Mouse (Mus musculus) kidney, postnatal 25 days (tissue): ENCODE data around the gene Dnaja1.
A peak's percentile ranks its signal among the peaks of the same experiment; 100 is the strongest.

Experiments used
- DNase-seq, 2 experiments: peaks; one replicate each; pipeline ENCODE4 v3.0.0; 2021; ENCODE audit warnings: mixed read lengths in 2 of 2

Dnaja1 gene

DNA sequence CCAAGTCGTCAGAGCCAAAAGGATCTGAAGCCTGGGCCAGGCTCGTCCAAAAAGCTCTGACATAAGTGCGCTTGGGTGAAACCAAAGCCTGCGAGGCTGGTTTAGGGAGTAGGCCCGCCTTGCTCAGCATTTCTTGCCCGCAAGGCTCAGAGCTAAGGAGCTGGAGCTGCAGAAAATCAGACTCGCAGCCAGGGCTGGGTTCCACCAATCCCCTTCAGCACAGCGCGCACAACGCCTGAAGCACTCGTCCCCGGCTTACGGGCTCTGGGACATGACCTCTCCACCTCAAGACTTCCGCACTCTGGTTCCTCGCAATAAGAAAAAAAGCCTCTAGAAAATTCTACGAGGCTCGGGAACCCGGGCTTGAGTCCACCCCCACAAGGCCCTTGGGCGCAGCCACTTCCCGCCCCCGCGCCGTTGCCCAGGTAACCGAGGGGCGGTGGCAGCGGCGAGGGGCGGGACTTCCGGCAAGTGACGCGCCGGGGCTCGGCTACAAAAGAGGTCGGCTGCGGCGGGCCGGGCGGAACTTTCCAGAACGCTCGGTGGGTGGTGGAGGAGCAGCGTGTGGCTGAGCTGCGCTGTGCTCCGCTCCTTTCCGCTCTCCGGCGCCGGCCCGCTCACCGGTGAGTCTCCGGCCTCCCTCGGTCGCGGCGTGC, at the start of gene Dnaja1:
Gene Dnaja1 (plus strand): TSS at position 140 of the 656 bp plus-strand sequence.
- DNase-seq = peak; percentile 98

DNA sequence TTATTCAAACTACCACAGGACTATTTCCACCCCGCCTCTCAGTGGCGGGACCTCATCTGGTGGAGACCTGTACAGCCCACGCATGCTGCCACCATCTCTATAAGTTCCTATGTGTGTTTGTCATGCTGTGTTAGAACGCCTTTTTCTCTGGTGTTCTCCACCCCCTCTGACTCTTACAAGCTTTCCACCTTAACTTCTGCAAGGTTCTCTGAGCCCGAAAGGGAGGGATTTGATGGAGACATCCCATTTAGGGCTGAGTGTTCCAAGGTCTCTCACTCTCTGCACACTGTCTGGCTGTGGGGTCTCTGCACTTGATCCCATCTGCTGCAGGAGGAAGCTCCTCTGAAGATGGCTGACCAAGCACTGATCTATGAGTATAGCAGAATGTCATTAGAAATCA, 48.4 kb upstream of the Dnaja1 start:
- DNase-seq = no peak

DNA sequence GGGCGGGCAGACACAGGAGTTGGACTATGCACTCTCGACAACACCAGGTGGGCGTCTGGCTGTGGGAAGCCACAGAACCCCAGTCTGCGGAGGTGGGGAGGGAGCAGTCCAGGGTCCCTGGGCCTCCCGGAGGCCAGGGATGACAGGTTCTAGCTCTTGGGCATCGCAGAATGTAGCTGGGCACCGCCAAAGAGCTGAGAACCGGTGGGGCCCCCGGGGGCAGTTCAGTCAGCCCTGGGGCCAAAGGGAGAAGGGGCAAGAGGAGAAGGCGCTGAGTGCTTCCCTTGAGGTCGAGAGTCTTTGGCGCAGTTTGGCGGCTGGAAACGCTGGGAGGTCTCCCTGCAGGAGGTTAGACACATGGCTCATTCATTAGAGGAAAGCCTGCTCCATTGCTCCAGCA, 45.6 kb upstream of the Dnaja1 start:
- DNase-seq = no peak

DNA sequence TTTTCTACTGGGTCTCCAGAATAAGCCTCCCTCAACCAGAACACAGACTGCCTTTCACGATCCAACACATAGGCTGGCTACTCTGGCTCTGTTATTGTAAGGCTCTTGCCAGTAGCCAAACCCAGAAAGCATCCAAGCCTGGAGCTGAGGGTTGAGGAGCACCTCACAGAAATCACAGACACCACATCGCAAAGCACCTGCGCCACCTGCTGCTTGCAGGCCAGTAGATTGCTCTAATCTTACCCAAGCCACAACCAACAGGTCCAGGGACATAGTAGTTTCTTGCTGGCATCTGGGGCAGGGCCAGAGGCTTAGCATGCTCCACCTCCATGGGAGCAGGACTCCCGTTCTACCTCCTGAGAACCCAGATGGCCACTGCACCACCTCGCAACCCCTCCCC, 44.8 kb upstream of the Dnaja1 start:
- peak; percentile 20 to 59 for DNase-seq

DNA sequence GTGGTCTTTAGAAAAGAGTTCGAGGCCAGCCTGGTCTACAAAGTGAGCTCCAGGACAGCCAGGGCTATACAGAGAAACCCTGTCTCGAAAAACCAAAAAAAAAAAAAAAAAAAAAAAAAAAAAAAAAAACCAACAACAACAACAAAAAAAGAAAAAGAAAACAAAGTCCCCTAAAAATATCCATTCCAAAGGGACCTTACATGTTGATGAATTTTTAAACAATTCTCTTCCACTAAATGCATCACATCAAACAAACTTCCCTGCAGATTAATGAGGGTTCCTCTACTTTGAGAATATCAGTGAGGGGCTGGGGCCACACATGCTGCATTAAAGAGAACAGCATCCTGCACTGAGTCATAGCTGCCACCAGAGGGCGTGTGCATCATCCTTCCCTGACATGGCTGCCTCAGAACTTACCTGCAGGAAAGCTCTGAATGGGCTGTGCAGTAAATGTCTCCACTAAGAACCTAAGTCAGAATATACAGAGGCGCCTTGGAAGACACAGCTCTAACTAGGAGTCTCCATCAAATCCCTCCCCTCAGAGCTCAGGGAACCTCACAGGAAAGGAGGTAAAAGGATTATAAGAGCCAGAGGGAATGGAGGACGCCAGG, 41.6 kb upstream of the Dnaja1 start:
- peak; percentile 32 to 50 for DNase-seq

DNA sequence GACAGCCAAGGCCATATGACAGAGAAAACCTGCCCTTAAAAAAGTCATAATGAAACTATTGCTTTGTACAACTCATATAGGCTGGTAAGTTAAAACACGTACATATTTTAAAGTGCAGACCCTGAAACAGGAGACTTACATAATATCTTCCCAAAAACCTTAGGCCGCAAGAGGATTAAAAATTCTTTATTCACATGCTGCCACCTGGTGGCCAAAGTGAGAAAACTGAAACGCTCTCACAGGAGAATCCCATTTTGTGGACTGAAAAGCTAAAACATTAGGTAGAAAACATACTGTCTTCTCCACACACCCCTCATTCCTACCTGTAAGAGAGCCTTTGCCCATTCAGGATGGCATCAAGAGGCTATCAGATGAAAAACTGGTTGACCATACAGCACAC, 40.0 kb upstream of the Dnaja1 start:
- peak; percentile 50 to 72 for DNase-seq

DNA sequence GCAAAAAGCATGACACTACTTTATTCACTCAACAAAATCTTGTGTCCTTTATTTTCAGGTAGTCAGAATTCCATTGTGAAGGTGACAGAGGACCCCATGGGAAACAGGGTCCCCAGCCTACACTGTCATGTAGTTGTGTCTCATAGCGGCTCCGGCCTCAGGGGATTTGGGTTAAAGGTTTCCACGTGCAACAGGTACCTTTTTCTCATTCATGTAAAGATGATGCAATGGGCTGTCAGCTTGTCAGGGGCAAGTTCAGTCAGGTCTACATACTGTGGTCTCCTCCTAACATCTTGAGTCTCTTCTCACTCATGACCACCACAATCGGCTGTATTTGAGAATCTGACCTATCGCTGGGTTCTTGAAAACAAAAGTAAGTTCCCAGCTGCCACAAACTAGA, 39.6 kb upstream of the Dnaja1 start:
- DNase-seq = no peak

DNA sequence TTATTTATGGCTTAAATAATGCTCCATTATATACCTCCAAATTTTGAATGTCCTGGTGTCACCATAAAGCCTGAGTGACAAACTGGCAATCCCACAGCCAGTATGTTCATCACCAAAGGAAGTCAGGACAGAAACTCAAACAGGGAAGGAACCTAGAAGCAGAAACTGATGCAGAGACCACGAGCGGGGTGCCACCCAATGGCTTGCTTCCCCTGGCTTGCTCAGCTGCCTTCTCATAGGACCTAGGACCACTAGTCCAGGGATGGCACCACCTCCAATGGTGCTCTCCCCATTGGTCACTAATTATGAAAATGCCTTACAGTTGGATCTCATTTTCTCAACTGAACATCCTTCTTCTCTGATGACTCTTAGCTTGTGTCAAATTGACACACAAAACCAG, 38.6 kb upstream of the Dnaja1 start:
- no peak for DNase-seq

DNA sequence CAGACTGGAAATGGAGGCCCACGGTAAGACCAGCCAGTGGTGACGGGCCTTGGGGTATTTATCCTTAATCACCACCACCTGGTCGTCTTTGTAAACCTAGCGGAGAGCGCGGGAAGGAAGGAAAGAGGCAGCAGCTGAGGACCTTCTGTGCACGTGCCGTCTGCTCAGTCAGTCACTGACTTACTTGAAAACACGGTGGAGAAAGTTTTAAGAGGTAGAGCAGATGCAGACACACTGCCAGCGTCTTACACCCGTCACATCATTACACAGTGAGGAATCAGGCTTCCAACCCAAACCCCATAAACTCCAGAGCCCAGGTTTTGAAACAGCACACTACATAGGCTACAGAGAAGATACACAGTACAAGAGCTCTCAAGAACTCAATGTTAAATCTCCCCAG, 30.9 kb upstream of the Dnaja1 start:
- no peak for DNase-seq

DNA sequence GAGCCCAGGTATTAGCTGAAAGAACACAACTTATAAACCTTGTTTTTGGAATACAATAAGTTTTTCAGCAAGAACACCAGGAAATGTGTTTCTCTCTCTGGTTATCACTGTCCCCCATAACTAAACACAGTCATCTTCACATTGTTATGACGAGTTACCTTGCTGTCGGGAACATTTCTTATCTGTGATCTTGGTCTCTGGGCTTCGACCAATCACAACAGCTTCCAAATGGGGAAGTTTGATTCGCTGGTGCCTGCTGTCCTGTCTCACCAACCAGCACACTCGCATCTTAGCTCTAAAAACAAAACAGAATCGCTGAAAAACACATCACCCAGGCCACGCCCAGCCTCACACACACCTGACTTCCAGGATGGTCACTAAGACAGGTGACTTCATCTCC, 24.9 kb upstream of the Dnaja1 start:
- no peak for DNase-seq

DNA sequence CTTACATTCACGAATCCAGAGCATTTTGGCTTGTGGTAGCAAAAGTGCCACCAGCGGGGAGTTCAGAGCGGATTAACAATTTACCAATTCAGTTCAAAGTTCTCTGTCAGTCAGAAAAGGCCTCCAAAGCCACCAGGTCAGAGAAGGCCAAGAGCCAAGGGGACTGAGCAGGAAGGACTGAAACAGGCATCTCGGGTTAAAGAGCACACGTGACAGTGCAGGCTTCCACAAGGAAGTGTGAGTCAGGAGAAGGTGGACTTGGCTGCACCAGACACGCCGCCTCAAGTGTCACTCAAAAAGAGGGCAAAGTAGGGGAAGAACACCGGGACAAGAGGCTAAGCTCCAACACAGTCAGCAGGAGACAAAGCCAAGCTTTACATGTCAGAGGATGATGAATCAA, 21.7 kb upstream of the Dnaja1 start:
- peak; percentile 80 to 93 for DNase-seq

DNA sequence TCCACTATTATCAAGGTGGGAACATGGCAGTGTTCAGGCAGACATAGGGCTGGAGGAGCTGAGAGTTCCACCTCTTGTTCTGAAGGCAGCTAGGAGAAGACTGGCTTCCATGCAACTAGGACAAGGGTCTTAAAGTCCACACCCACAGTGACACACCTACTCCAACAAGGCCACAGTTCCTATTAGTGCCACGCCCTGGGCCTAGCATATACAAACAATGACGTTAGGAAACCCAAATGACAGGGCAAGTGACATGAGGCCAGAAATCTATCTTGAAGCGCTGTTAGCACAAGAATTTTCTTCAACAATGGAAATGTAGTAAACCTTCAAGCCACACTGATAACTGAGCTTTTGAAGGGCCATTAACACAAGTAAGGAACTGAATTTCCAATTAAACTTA, 20.2 kb upstream of the Dnaja1 start:
- no peak for DNase-seq

DNA sequence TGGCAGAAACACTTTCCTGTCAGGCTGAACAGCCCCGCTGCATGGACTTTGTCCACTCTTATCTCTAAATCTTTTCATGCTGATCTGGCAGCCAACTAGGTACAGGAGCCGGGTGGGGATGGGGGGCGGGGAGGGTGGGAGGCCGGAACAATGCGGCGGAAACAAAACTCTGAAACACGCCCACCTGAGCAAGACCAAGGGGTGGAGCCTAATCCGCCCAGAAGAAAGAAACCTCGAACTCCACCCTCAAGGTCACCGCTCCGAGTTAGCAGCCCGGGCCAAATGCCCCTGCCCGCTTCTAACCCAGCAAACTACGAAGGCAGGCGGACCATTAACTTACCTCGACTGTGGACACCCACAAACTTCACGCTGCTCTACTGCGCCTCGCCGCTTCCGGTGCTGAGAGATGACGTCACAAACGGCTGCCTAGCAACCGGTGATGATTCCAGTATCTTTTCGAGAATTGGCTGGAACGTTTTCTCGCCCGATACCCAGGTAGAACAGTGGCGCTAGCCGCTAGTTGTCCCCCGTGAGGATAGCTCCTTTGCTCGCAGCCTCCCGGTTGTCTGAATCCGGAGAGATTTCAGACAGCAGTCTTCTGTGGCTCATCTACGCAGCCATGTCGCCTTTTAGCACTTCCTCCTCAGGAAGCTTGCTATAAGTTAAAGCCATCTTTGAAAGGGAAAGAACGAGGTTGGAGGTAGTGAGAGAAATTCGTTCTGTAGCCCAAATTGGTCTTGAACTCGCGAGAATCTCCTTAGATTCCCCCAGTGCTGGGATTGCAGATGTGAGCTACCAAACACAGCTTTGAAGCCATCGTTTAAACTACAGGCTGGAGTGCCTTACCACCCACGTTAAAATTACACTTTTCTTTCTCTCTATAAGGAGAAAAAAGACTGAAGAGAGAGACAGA, 18.9 kb upstream of the Dnaja1 start, which contains the start of gene Aptx:
Gene Aptx (minus strand): TSS at position 398 of the 913 bp plus-strand sequence.
- peak; percentile 97 to 98 for DNase-seq

DNA sequence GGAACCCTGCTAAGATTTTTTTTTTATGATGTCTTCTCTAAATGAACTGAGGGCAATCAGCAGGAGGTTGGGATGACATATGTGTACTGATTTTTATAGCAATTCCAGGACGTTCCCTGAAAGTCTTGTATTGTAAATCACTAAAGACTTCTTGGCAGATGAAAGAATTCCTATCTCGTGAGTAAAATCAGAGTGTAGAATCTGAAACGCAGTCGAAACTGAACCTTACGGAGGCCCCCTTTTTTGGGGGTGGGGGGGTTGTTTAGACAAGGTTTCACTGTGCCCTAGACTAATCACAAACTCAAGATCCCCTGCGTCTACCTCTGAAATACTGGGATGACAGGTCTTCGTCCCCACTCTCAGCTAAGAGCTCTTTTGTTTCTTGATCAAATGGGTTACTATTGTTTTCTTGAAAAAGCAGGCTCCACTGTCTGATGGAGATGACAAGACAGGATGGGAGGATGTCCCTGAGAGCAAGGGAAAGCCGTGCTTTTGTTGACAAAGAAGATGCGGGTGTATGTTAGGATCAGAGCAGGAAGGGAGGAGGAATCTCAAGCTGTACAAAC, 18.2 kb upstream of the Dnaja1 start:
- no peak for DNase-seq

DNA sequence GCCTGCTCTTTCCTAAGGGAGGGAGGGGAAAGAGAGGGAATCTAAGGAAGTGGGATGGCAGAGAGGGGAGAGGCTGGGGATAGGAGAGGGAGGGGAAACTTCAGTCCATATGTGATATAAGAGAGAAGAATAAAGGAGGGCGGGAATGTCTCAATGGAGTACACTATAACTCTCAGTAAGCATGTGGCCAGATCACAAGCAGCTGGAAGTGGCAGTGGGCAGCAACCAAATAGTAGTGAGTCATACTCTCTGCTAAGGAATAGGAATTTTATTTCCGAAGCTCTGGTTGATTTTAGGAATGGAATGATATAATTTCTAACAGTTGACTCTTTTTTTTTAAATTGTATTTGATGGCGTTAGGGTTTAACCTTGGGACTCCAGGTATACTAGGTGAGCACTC, 4.8 kb upstream of the Dnaja1 start:
- no peak for DNase-seq

DNA sequence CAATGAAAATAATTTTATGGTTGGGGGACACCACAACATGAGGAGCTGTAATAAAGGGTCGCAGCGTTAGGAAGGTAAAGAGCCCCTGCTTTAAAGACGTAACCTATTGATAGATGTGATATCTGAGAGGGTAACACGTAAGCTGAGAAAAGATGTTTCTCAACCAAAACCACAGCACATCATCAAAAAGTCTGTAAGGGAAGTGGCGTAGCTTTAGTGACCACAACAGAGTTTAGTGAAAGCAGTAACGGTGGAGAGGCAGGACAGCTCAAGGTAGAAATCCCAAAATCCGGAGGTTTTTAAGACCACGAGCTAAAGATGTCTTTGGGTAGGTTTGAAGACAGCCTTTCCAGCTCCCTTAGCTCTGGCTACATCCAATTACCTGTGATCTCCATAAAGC, 1.0 kb upstream of the Dnaja1 start:
- DNase-seq = no peak

DNA sequence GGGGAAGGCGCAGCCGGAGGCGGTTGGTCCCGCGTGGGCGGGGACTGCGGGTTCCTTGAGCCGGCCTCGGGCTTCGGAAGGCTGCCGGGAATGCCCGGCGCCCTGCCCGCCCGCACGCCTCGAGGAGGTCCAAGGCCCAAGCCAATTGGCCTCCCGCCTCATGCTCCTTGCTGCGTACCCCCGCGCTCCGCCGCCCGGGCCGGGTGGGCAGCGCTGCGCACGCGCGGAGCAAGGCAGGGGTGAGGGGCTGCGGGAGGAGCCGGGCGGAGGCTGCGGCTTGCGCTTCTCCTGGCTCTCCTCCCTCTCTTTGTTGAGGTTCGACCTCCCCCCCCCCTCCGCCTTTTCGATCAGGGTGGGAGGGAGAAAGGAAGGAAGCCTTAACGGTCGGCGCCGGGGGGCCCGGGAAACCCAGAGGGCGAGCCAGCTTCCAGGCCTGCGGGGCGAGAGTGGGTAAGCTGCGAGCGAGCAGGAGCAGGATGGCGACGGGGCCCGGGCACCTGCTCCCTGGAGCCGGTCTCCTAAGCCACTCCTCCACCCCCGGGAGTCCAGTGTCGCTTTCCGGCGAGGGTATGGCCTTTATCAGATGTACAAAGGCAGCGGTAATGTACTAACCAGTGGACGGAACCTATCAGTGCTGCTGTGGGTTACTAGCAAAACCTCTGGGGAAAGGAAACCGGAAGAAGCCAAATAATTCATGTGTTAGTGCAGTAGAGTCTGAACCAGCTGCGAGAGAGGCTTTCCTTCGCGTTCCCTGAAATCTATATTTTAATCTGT, 924 bp downstream of the Dnaja1 start:
- DNase-seq = peak; percentile 68 to 89

DNA sequence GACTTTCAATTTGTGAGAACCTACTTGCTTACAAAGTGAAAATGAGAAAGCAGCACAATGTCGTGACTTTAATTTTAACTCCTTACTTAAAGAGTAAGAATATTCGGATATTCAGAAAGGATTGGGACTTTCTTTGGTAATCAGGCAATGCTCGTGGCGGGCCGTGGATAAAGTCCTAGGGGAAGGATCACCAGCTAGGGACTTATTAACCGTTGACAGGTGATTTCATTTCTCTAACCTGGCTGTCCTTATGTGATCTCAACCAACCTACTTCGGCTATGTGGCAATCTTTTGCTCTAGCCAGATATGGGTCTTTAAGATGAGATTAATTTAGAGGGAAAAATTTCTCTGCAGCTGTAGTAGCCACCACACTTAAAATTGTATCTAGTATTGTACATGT, 3.2 kb downstream of the Dnaja1 start:
- DNase-seq = peak; percentile 41 to 62

DNA sequence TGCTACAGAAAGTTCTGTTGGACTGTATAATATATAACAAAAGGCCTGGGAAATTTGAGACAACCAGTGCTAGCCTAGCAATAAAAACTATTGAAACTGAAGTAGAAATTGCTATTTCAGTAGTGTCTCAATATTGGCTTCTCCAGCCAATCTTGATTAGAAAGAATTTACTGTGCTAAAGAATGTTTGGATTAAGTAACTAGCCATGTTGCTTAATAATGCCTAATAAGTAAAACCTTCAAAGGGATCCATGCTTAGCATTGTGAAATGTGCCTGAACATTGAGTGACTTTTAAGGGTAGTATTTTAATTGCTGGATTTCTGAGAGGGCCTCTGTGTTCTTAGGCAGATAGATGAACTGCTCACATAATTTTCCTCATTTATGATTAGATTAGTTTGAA, 3.6 kb downstream of the Dnaja1 start:
- no peak for DNase-seq

DNA sequence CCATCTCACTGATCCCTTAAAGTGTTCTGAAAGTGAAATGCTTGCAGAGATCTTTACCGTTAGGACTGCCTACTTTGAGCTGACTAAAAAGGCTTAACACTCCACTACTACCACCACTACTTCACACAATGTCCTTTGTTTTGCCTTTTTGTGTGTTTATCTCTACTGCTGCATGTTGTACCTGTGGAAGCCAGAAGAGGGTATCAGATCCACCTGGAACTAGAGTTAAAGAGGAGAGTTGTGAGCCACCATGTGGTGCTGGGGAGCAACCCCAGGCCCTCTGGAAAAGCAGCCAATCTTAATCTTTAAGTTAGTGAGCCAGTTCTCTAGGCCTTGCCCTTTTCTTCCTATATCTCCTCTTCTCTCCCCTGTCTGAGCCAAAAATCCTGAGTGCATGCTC, 5.3 kb downstream of the Dnaja1 start:
- no peak for DNase-seq

DNA sequence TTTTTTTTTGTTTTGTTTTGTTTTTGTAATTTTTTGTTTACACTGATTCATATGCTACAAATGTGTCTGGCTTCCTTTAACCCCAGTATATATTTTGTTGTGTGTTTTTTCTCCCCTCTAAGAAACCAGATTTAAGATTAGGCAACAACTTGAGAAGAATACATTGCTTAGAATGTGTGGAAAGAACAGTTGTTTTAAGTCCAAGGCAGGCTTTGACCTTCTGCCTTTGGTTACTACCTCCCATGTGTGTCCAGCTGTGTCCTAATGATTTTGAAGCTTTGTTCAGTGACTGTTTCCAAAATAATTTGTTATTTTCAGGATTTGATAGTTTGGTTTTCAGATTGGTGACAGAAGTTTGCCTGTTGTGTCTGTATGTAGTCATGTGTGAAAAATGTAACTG, 9.3 kb downstream of the Dnaja1 start:
- no peak for DNase-seq

DNA sequence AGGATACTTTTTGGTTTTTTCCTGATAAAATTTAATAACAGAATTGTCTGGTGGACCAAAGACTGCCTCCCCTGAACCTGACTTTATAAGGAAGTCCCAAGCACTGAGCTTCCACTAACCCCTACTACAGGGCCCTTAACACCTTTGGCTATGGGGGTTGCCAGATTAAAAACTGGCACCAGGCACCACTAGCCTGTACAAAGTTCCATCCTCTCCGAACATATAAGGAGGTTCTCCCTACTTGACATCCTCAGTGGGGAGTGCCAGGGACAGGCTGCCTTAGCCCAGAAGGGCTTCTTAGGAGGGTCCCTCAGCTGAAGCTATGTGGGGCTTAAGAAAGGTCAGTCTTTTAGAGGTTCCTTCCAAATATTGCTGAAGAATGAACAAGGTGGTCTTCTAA, 13.4 kb downstream of the Dnaja1 start:
- no peak for DNase-seq
